Mouse (Mus musculus) midbrain, embryonic 15.5 days (tissue): ENCODE data around the gene Gm7073. TPM values are rescaled to one million over a fixed set of nuclear protein-coding genes. Genes with fewer than 3 reads are reported as not detected.

ENCODE experiments used
- ATAC-seq: fragments of 200-750 bp; cut with Nextera tagmentation; replicated peaks from 2 replicates; pipeline ENCODE4 v1.8.0; 2017; ENCODE audit warnings: moderate TSS enrichment
- H3K27ac ChIP-seq: fragments of 300-500 bp; sonication (generic); 2 replicates; pipeline ENCODE4 v1.5.1; 2015; ENCODE audit warnings: mild to moderate bottlenecking, inconsistent platforms
- H3K27me3 ChIP-seq: fragments of 300-500 bp; sonication (generic); replicated peaks from 2 replicates; pipeline ENCODE4 v1.6.1; 2015; ENCODE audit warnings: inconsistent platforms
- H3K36me3 ChIP-seq: fragments of 300-500 bp; sonication (generic); replicated peaks from 2 replicates; pipeline ENCODE4 v1.6.1; 2015; ENCODE audit warnings: inconsistent platforms
- H3K4me1 ChIP-seq: fragments of 300-500 bp; sonication (generic); 2 replicates; pipeline ENCODE4 v1.6.1; 2015; ENCODE audit warnings: inconsistent platforms
- H3K4me2 ChIP-seq: fragments of 300-500 bp; sonication (generic); 2 replicates; pipeline ENCODE4 v1.6.1; 2015; ENCODE audit warnings: inconsistent platforms, mild to moderate bottlenecking, moderate library complexity
- H3K4me3 ChIP-seq: fragments of 300-500 bp; sonication (generic); 2 replicates; pipeline ENCODE4 v1.5.1; 2015; ENCODE audit warnings: mild to moderate bottlenecking, inconsistent platforms
- H3K9ac ChIP-seq: fragments of 300-500 bp; sonication (generic); 2 replicates; pipeline ENCODE4 v1.6.1; 2015; ENCODE audit warnings: mild to moderate bottlenecking, inconsistent platforms
- H3K9me3 ChIP-seq: fragments of 300-500 bp; sonication (generic); 2 replicates; pipeline ENCODE4 v1.6.1; 2016; ENCODE audit warnings: inconsistent platforms
- WGBS: fragments of 180-500 bp; shearing (Covaris S2); methylation state at CpG from one replicate; pipeline ENCODE4 v1.1.7; 2015; ENCODE audit warnings: mixed read lengths; 5-methylcytosine and 5-hydroxymethylcytosine counted together
- microRNA counts: library from miRNA; unstranded; fragments of <30 nt; microRNA quantifications from one replicate; lab custom pipeline; 2016
- microRNA-seq: library from miRNA; unstranded; fragments of <30 nt; microRNA quantifications from one replicate; pipeline ENCODE4, GENCODE M21; 2016
- polyA plus RNA-seq: library from polyadenylated mRNA; unstranded; fragments of >200 nt; fragmentation: Nextera tagmentation; extraction: Ambion mirVana; gene quantifications from 2 replicates; pipeline ENCODE4 v1.2.1, GENCODE M21; 2015

The Gm7073 gene
- polyA plus RNA-seq, 1 experiment from 2014 or later: not detected

DNA sequence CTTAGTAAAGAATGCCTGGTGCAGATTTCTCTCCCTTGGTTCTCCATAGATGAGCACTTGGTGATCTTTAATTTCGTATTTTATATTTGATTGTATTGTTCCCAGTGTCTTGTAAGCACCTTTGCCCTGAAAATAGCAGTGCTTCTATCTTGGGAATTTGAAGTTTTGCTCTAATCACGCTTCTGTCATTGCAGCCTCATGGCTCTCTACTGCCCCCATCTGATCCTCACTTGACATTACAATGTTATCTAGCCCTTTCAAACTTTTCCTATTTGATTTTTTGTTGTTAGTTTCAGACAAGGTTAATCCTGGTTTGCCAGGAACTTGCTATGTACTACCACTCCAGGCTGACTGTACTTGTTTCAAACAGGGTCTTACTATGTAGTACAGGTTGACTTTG, 75.3 kb downstream of the Gm7073 start:
- Histone ChIP-seq H3K4me3 (no peak overlapping the region), H3K36me3 (no peaks in the 10 kb centered on the region), H3K4me1 (no peaks in the 10 kb centered on the region), H3K27ac (no peak overlapping the region), H3K9ac (no peak overlapping the region), H3K27me3 (no peaks in the 10 kb centered on the region), H3K4me2 (no peak overlapping the region), H3K9me3 (no peaks in the 10 kb centered on the region)
- ATAC-seq: no peak
- 22% methylated on average over 2 of the region's 2 CpGs for WGBS

GRCm38 (mm10) chrX:60414563-60415111, 124.4 kb downstream of the Gm7073 start:
- Histone ChIP-seq H3K36me3 (no peaks in the 10 kb centered on the region), H3K9me3 (no peaks in the 10 kb centered on the region), H3K4me3 (no peak overlapping the region), H3K9ac (no peak overlapping the region), H3K4me2 (no peak overlapping the region), H3K4me1 (no peaks in the 10 kb centered on the region), H3K27ac (no peak overlapping the region), H3K27me3 (no peaks in the 10 kb centered on the region)
- ATAC-seq: no peak
- WGBS: 40% methylated on average over 4 of the region's 4 CpGs

GRCm38 (mm10) chrX:60405681-60406080, 133.4 kb downstream of the Gm7073 start:
- no peaks in the 10 kb centered on the region for H3K9me3 ChIP-seq
- H3K36me3 ChIP-seq: no peaks in the 10 kb centered on the region
- no peak for ATAC-seq
- no peak overlapping the region for H3K9ac ChIP-seq
- 53% methylated on average over 4 of the region's 4 CpGs for WGBS
- H3K27ac ChIP-seq: no peak overlapping the region
- no peak overlapping the region for H3K4me3 ChIP-seq
- H3K4me1 ChIP-seq: peaks cover 3% of the 10 kb centered on the region; the same call in 1 of the 2 replicates
- no peak overlapping the region for H3K4me2 ChIP-seq
- H3K27me3 ChIP-seq: no peaks in the 10 kb centered on the region

GRCm38 (mm10) chrX:60404668-60405044, 134.4 kb downstream of the Gm7073 start:
- WGBS: 16% methylated on average over 17 of the region's 17 CpGs
- H3K27ac ChIP-seq: peak overlapping the region; percentile 89
- peak overlapping the region; percentile 70 for H3K4me3 ChIP-seq
- peak overlapping the region; percentile 38 for H3K4me2 ChIP-seq
- H3K9me3 ChIP-seq: no peaks in the 10 kb centered on the region
- no peaks in the 10 kb centered on the region for H3K36me3 ChIP-seq
- H3K4me1 ChIP-seq: peaks cover 3% of the 10 kb centered on the region; the same call in 1 of the 2 replicates
- peak; percentile 98 for ATAC-seq
- H3K27me3 ChIP-seq: no peaks in the 10 kb centered on the region
- peak overlapping the region; percentile 67 for H3K9ac ChIP-seq

GRCm38 (mm10) chrX:60403764-60404667, 135.0 kb downstream of the Gm7073 start:
- no peaks in the 10 kb centered on the region for H3K9me3 ChIP-seq
- ATAC-seq: peak; percentile 82
- H3K27me3 ChIP-seq: no peaks in the 10 kb centered on the region
- peak overlapping the region; percentile 89 for H3K27ac ChIP-seq
- peak overlapping the region; percentile 62 for H3K4me2 ChIP-seq
- H3K36me3 ChIP-seq: no peaks in the 10 kb centered on the region
- peaks cover 3% of the 10 kb centered on the region; the same call in 1 of the 2 replicates for H3K4me1 ChIP-seq
- H3K4me3 ChIP-seq: peak overlapping the region; percentile 70
- H3K9ac ChIP-seq: peak overlapping the region; percentile 75
- WGBS: 35% methylated on average over 59 of the region's 126 CpGs

- Histone ChIP-seq H3K27me3 (no peaks in the 10 kb centered on the region), H3K9ac (peak overlapping the region; percentile 75), H3K36me3 (no peaks in the 10 kb centered on the region), H3K4me2 (peak overlapping the region; percentile 62), H3K9me3 (no peaks in the 10 kb centered on the region), H3K27ac (peak overlapping the region; percentile 60), H3K4me3 (peak overlapping the region; percentile 70), H3K4me1 (peaks cover 3% of the 10 kb centered on the region; the same call in 1 of the 2 replicates)
- WGBS: 23% methylated on average over 44 of the region's 46 CpGs
- ATAC-seq: peak; percentile 10; the same call in 1 of the 2 replicates
These were observed 135.8 kb downstream of the Gm7073 start for GRCm38 (mm10) chrX:60403062-60403763.

GRCm38 (mm10) chrX:60394292-60394691, 144.8 kb downstream of the Gm7073 start:
- Histone ChIP-seq H3K9ac (no peak overlapping the region), H3K4me1 (no peaks in the 10 kb centered on the region), H3K36me3 (no peaks in the 10 kb centered on the region), H3K9me3 (no peaks in the 10 kb centered on the region), H3K27ac (no peak overlapping the region), H3K27me3 (no peaks in the 10 kb centered on the region), H3K4me2 (no peak overlapping the region), H3K4me3 (no peak overlapping the region)
- WGBS: 60% methylated on average over 4 of the region's 4 CpGs
- ATAC-seq: no peak

- Histone ChIP-seq H3K27me3 (no peaks in the 10 kb centered on the region), H3K36me3 (no peaks in the 10 kb centered on the region), H3K9ac (no peak overlapping the region), H3K27ac (no peak overlapping the region), H3K9me3 (no peaks in the 10 kb centered on the region), H3K4me3 (no peak overlapping the region), H3K4me2 (no peak overlapping the region), H3K4me1 (no peaks in the 10 kb centered on the region)
- ATAC-seq: no peak
- 90% methylated on average over 1 of the region's 1 CpGs for WGBS
These were observed 152.2 kb downstream of the Gm7073 start for GRCm38 (mm10) chrX:60386852-60387251.

MicroRNAs within 50 kb of the gene (microRNA counts, 519-probe panel; counts per million panel counts)
- 2,268 counts per million, percentile 31 among the panel's probes with 10 or more counts for microRNA mmu-miR-505 (lab: Ali Mortazavi, UCI)

Small RNA genes lying within 50 kb of the gene (microRNA-seq; reads per million reads assigned to microRNA genes)
- 192 reads per million, percentile 61 among the genes with 10 or more reads in this experiment for gene Mir505

Other genes starting within 250 kb of the Gm7073 start
- 10.4 and 10.6 TPM in 2 replicates for gene Atp11c, start 53.4 kb upstream of the Gm7073 start, polyA plus RNA-seq